8 mouse cellular contexts compared by ENCODE assay signal in genomic region chr3:122245878-122246332, GRCm38 (mm10). TPM values are rescaled to one million over a fixed set of nuclear protein-coding genes. Genes with fewer than 3 reads are reported as not detected.
DNase-seq lines count a peak whose midpoint lies in the region; ATAC-seq lines count a peak whose summit lies in the region.

No protein-coding gene starts in this region.

- peak overlapping the region; percentile 80 for H3K9ac ChIP-seq in neural tube, embryonic 11.5 days (ENCODE audit: low read length)
- H3K9ac ChIP-seq in hindbrain, embryonic 13.5 days: peak overlapping the region; percentile 91

- H3K4me1 ChIP-seq in neural tube, embryonic 11.5 days (ENCODE audit: control insufficient read depth, insufficient read depth, low read length): peaks cover 6% of the 10 kb centered on the region
- H3K4me1 ChIP-seq in hindbrain, embryonic 13.5 days (replicated peaks): peaks cover 26% of the 10 kb centered on the region

- H3K4me3 ChIP-seq in neural tube, embryonic 11.5 days (ENCODE audit: low read depth, low read length): peak overlapping the region; percentile 88
- peak overlapping the region; percentile 73 for H3K4me3 ChIP-seq in hindbrain, embryonic 13.5 days

- under 1% methylated on average over 29 of the region's 50 CpGs for WGBS in neural tube, embryonic 11.5 days
- WGBS in hindbrain, embryonic 13.5 days: under 1% methylated on average over 50 of the region's 50 CpGs

- peak; percentile 59 for ATAC-seq in neural tube, embryonic 11.5 days (ENCODE audit: insufficient read depth, low FRiP score, low TSS enrichment)
- ATAC-seq in hindbrain, embryonic 13.5 days (ENCODE audit: low FRiP score): peak; percentile 74
- ATAC-seq in megakaryocyte-erythroid progenitor cell, adult 5-6 weeks (replicated peaks; ENCODE audit: low FRiP score, low TSS enrichment, poor library complexity, severe bottlenecking): 0 out of 2 replicates have a peak, but pooled peaks have one; percentile 11

- no peaks in the 10 kb centered on the region for H3K27me3 ChIP-seq in neural tube, embryonic 11.5 days (ENCODE audit: control insufficient read depth, insufficient read depth, low read length)
- no peaks in the 10 kb centered on the region for H3K27me3 ChIP-seq in hindbrain, embryonic 13.5 days

- H3K9me3 ChIP-seq in neural tube, embryonic 11.5 days (ENCODE audit: control insufficient read depth, low read length): no peaks in the 10 kb centered on the region
- no peaks in the 10 kb centered on the region for H3K9me3 ChIP-seq in hindbrain, embryonic 13.5 days

- peak overlapping the region; percentile 76 for H3K4me2 ChIP-seq in neural tube, embryonic 11.5 days (ENCODE audit: low read depth)
- peak overlapping the region; percentile 68 for H3K4me2 ChIP-seq in hindbrain, embryonic 13.5 days

- peak; percentile 69 for DNase-seq in neural tube, embryonic 11.5 days (ENCODE audit: low spot score)
- no peak for DNase-seq in neural tube, embryonic 10.5 days (ENCODE audit: extremely low spot score, low spot score)
- peak; percentile 82 for DNase-seq in cerebellum, adult 9-11 months
- peak; percentile 13 for DNase-seq in forelimb bud, embryonic 11.5 days (ENCODE audit: low read depth, low spot score)
- DNase-seq in left cerebral cortex, postnatal 4 days: peak; percentile 80
- DNase-seq in spleen, postnatal 10 days (ENCODE audit: low spot score in 2 of 2): peak; percentile 73 to 78

- no peaks in the 10 kb centered on the region for H3K36me3 ChIP-seq in neural tube, embryonic 11.5 days (ENCODE audit: control insufficient read depth, insufficient read depth, low read length)
- peaks cover 2% of the 10 kb centered on the region; the same call in 1 of the 2 replicates for H3K36me3 ChIP-seq in hindbrain, embryonic 13.5 days

- intact Hi-C loops in left cerebral cortex, postnatal 4 days (cut with DNase I): no loop called here

- H3K27ac ChIP-seq in neural tube, embryonic 11.5 days (ENCODE audit: low read depth, low read length): peak overlapping the region; percentile 90
- H3K27ac ChIP-seq in hindbrain, embryonic 13.5 days: peak overlapping the region; percentile 92

RNA-seq across cellular contexts. Expression of gene Gclm, which starts 0.5 kb away (rescaled TPM):
- 52.0 and 55.3 TPM in 2 replicates for polyA plus RNA-seq in neural tube, embryonic 11.5 days (2014; fragmentation: Nextera tagmentation; extraction: Ambion mirVana)
- polyA plus RNA-seq in hindbrain, embryonic 13.5 days (2015; fragmentation: Nextera tagmentation; extraction: Ambion mirVana): 46.7 and 56.4 TPM in 2 replicates
- 10 to 100 TPM; 59.5 to 79.0 TPM for total RNA-seq in left cerebral cortex, postnatal 4 days (2021)
- 293 and 359 TPM in 2 replicates for total RNA-seq in megakaryocyte-erythroid progenitor cell, adult 5-6 weeks (2014; fragmentation: Nextera tagmentation)
- 158 and 161 TPM in 2 replicates for total RNA-seq in megakaryocyte-erythroid progenitor cell, adult 5-6 weeks (2017)

RNA-seq across cellular contexts. Expression of gene Dnttip2, which starts 28.3 kb away (rescaled TPM):
- polyA plus RNA-seq in neural tube, embryonic 11.5 days (2014; fragmentation: Nextera tagmentation; extraction: Ambion mirVana): 83.2 and 87.4 TPM in 2 replicates
- polyA plus RNA-seq in hindbrain, embryonic 13.5 days (2015; fragmentation: Nextera tagmentation; extraction: Ambion mirVana): 58.2 and 59.6 TPM in 2 replicates
- total RNA-seq in left cerebral cortex, postnatal 4 days (2021): 10 to 100 TPM; 31.7 to 33.3 TPM
- 87.8 and 97.9 TPM in 2 replicates for total RNA-seq in megakaryocyte-erythroid progenitor cell, adult 5-6 weeks (2014; fragmentation: Nextera tagmentation)
- total RNA-seq in megakaryocyte-erythroid progenitor cell, adult 5-6 weeks (2017): 179 and 194 TPM in 2 replicates

RNA-seq across cellular contexts. Expression of gene Bcar3, which starts 48.0 kb away (rescaled TPM):
- 12.4 and 14.9 TPM in 2 replicates for polyA plus RNA-seq in neural tube, embryonic 11.5 days (2014; fragmentation: Nextera tagmentation; extraction: Ambion mirVana)
- polyA plus RNA-seq in hindbrain, embryonic 13.5 days (2015; fragmentation: Nextera tagmentation; extraction: Ambion mirVana): 6.1 and 7.9 TPM in 2 replicates
- 1 to 10 TPM; 4.7 to 7.0 TPM for total RNA-seq in left cerebral cortex, postnatal 4 days (2021)
- total RNA-seq in megakaryocyte-erythroid progenitor cell, adult 5-6 weeks (2014; fragmentation: Nextera tagmentation): 0.84 TPM in 1 of 2 replicates, not detected in the other
- not detected in 2 replicates for total RNA-seq in megakaryocyte-erythroid progenitor cell, adult 5-6 weeks (2017)

Comparison
In these comparisons a context has a peak if more than half of its experiments do, and no peak if none do; other contexts are left out.
1. ATAC-seq: peak in every context shown above with its lines; median percentile 74 in hindbrain, embryonic 13.5 days; 59 in neural tube, embryonic 11.5 days; 11 in megakaryocyte-erythroid progenitor cell, adult 5-6 weeks.